Mouse (Mus musculus) skeletal muscle tissue, postnatal 0 days (tissue): ENCODE data around the gene Fn1. TPM values are rescaled to one million over a fixed set of nuclear protein-coding genes. Genes with fewer than 3 reads are reported as not detected.

ENCODE experiments used
- polyA plus RNA-seq: library from polyadenylated mRNA; unstranded; fragments of >200 nt; fragmentation: Nextera tagmentation; extraction: Ambion mirVana; gene quantifications from 2 replicates; pipeline ENCODE4 v1.2.1, GENCODE M21; 2015

The Fn1 gene
- polyA plus RNA-seq, result 104 and 110 TPM in 2 replicates

DNA sequence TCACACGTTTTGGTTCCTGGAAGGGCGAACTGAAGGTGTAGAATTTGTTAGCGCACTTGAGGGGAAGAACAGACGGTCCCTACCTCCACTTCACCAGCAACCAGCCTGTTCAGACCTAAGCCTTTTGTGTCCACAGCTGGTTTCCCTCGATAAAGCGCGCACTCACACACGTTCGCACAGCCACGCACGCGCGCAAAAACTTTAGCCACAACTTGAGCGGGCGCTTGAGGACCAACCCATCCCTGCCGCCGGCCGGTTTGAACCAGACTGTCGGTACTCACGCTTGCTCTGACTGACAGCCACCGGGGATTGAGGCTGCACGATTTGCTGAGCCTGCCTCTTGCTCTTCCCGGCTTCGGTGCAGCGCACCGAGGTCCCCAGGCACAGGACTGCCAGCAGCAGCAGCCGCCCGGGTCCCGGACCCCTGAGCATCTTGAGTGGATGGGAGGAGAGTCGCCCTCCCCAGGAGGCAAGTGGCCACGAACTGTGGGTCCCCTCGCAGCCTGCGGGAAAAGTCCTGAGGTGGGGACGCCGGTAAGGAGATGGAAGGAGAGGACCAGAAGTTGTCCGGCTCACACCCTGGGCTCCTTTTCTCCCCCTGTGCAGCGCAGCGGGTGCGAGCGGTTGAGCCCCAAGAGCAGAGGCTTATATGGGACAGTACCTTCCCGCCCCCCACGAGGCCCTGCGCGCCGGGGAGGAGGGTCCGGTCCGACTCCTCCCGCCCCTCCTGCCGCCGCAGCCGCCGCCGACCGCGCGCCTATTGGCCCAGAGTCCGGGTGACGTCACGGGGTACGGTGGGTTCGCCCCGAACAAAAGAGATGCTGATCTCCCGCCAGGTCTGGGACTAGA, at the start of gene Fn1:
Gene Fn1, minus strand, starts transcription at position 650 of the 849 bp plus-strand sequence.

DNA sequence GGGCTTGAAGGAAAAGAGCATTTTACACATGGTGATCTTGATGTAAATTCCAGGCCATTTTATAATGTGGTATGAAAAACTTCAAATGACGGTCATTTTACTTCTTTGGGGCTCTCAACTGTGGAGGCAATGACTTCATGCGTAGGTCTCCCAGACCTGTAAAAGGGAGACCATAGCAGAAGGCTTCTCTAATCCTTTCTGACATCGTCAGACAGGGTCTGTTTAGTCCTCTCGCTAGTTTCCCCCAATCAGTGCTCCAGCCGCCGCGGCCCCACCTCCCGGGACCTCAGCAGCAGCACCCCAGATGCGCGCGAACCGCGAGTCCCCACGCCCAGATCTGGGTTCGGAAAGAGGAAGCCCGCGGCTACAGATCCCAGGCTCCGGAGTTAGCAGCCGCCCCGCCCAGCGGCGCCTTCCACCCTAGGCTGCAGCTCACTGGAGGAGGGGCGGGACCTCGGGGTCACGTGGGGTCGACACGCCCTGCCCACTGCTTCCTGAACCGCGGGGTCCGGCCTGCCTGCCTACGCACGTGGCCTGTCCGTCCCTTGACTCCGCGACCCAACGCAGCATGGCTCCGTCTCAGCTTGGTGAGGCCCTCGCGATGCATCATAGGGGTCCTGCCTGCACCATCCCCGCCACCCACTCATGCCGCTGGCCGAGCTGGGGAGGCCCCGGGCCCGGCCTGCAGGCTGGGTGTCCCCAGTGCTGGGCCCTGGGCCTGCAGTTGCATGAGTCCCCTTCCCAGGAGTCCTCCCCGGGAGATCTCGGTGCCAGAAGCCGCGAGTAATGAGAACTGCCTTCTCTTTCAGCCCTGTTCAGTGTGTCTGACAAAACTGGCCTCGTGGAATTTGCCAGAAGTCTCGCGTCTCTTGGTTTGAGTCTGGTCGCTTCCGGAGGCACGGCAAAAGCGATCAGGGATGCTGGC, 96.0 kb downstream of the Fn1 start, which contains the start of gene Atic:
Gene Atic, plus strand, starts transcription at position 463 of the 925 bp plus-strand sequence.

Other genes with a start within 250 kb of the Fn1 start
- 0.29 TPM in 1 of 2 replicates, not detected in the other for gene Abca12, start 238.3 kb downstream of the Fn1 start, polyA plus RNA-seq
- 19.1 and 19.3 TPM in 2 replicates for gene Atic, start 96.0 kb downstream of the Fn1 start, polyA plus RNA-seq